Mouse (Mus musculus) mouse trophoblast stem cell (cell line): Measurements from ENCODE around the gene Cyp11a1.

Experiments
- in situ Hi-C, 2 experiments: fragments of 300-500 bp; cut with MseI, MboI; formaldehyde crosslinking; loops; 2 replicates in 1 of 2; 3 replicates in 1 of 2; pipeline ENCODE4 v1.15.1; 2025

Gene Cyp11a1

DNA sequence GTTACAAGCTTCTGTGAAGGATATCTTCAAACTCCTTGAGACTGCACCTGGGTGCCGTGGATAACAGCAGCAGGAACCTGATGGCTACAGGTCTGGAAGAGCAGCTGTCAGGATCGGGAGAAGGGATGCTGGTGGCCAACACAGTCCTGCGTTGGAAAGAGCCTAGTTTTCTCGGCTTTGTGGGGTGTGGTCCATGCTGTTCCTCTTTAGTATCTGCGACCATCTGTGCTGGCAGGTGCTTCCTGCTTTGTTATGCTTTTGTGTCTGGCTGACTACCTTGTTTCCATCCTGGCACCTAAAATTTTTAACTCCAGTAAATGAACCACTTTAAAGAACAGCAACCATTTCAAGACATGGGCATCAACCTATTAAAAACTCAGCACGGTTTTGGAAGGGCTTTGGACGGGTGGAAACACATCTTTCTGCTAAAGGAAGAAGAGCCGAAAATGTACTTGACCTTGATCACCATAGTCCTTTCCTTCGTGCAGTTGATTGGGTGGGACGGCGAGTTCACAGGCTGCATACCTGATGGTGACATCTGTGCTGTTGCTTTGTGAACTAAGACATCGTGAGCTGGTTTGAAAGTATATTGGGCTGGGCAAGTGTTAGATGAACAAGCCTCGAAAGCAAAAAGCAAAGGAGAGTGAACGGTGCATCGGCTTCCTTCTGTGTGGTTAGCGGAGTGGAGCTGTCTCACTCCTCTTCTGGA lies at the start of gene Cyp11a1:
Cyp11a1 (plus strand) TSS at position 659 of the 709 bp plus-strand sequence.
- in situ Hi-C loops: no loop called here

DNA sequence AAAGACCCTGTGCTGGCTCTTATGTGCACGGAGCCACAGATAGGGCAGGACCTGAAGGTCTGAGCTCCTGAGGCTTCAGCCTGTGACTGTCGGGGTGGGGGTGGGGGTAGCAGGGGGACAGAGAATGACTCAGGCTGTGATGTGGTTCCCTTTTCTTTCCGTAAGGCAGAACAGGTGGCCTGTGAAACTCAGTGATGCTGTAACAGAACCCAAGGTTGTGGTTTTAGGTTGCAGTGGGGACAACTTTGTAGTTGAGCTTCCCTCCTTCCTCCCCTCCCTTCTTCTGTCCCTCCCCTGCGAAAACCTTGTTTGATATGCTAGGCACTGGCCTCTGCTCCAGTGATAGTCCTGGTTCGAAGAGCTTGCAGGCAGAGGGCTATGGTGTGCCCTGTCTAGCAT lies 49.4 kb upstream of the Cyp11a1 start:
- in situ Hi-C loops: no loop called here

DNA sequence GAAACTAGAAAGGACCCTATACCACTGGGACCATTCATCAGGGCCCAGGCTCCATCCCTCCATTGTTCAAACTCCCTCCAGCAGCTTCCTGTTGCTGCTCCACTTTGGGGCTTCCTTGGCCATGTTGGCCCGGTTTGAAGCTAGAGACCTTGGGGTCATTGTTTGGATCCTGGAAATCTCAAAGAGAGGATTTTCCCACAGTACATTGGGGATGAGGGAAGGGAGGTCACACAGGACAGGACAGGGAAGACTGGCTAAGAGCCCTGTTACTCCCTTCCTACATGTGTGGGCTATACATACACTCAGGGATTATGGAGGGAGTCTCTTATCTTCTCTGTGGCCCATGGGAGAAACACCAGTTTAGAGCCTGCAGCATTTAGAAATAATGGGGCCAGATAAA lies 47.6 kb upstream of the Cyp11a1 start:
- in situ Hi-C loops: no loop called here

DNA sequence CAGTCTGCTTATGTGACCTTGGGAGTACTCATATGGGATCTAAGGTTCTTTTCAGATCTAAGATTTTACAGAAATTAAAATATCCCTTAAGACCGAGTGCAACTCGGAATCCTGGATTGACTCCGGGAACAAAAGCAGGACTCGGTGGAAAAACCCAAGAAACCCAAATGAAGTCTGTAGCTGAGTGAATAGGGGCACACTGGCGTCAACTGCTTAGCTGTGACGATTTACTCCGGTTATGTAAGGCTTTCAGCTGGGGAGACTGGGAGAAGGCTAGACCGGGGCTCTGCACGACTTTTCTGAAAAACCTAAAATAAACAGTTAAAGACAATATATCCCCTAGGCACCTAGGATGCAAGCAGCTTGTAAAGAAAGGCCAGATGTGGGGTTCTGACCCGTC lies 46.8 kb upstream of the Cyp11a1 start:
- in situ Hi-C loops: no loop called here

DNA sequence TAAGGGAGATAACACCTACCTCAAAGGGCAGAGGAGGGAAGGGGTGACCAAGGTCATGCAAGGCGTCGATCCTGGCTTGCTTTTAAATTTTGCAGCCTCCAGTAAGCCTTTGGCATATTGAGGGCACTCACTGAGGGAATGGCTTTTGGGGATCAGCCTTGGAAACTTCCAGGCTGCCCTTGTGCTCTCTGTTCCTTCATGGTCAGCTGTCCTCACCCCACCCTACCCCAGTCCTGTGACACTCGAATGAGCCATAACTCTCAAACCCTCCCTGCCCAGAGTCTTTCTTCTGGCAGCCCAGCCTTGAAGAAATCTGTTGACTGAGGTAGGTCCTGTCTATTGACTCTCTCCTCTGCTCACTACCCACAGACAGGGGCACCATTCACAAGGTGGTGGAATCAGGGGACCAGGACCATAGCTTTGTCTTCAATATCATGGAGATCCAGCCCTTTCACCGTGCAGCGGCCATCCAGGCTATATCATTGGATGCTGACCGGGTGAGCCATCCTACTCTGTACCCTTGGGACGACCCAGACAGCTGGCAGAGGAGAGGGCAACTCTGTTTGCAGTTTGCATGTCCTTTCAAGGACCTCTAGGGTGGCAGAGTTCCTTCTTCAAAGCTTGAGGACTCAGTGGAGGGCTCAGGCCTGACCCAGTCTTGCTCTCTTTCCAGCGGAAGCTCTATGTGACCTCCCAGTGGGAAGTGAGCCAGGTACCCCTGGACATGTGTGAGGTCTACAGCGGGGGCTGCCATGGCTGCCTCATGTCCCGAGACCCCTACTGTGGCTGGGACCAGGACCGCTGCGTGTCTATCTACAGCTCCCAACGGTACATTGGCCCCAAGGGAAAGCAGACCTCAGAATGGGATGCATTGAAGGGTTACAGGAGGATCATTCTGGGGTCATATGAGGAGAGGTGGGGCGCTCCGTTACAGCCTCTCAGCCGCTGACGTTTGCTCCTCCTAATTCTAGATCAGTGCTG lies 46.0 kb upstream of the Cyp11a1 start:
- in situ Hi-C loops: no loop called here

DNA sequence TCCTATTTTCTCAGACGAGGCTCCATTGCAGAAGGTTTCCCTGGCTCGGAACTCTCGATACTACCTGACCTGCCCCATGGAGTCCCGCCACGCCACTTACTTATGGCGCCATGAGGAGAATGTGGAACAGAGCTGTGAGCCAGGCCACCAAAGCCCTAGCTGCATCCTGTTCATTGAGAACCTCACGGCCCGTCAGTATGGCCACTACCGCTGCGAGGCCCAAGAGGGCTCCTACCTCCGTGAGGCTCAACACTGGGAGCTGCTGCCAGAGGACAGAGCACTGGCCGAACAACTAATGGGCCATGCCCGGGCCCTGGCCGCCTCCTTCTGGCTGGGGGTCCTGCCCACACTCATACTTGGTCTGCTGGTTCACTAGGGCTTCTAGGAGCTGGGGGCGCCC lies 45.0 kb upstream of the Cyp11a1 start:
- in situ Hi-C loops: no loop called here

DNA sequence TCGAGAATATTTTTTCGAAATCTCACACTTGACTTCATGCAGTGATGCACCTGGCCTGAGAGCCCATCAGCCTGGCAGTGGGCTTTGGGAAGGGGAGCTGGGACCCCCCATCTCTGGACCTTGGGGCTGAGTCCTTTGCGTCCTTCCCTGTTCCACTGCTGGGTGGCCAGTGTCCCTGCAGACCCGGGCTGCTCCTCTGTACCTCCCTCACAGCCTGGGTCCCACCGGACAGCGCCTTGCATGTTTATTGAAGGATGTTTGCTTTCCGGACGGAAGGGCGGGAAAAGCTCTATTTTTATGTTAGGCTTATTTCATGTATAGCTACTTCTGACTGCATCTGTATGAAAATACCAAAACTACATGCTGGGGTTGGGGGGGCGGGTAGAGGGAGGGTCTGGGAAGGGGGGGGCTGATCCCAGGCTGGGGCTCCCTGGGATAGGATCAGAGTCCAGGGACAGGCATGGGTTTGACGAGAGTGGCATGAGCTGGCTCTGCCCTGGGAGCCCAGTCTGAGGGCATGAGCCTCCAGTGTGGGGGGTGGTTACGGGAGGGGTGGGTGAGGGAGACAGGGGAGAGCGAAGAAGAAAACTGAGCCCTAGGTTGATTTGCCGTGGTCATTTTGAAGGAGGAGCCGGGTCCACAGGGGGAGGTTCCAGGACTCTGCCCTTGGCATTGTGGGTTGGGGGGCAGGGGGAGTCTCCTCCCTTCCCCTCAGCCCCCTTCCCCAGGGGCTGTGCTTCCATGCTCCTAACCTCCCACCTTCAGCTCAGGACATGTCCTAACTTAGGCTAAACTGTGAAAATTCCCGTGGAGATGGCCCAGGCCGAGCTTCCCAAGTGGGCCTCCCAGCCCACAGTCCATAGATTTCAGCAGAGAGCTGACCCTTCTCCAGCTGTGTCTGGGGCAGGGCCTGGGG lies 44.1 kb upstream of the Cyp11a1 start:
- in situ Hi-C loops: no loop called here

DNA sequence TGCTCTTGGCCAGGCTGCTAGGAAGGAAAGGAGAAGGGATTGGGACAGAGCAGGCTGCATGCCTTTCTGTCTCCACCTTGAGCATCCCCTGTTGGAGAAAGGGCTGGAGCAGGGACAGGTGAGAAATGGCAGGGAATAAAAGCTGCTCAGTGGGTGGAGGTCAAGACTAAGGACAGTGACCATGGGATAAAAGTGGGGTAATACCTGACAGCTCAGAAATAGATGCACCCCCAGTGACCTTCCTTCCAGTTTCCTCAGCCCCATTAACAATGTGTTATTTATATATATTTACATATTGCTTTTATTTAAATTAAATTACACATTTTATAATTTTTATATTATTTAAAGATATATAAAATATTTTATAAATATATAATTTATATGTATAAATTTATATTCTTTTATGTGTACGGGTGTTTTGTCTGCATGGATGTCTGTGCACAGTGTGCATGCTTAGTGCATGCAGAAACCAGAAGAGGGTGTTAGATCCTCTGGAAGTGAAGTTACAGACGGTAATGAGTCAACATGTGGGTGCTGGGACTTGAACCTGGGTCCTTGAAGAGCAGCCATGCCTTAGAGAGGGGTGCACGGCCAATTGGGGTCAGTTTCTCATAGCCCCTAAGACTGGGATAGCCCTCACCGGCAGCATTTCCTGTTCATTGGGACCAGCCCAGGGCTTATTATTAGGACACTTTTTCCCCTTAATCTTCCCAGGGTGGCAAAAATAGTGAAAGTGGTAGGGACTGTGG lies 42.8 kb upstream of the Cyp11a1 start:
- in situ Hi-C loops: no loop called here

DNA sequence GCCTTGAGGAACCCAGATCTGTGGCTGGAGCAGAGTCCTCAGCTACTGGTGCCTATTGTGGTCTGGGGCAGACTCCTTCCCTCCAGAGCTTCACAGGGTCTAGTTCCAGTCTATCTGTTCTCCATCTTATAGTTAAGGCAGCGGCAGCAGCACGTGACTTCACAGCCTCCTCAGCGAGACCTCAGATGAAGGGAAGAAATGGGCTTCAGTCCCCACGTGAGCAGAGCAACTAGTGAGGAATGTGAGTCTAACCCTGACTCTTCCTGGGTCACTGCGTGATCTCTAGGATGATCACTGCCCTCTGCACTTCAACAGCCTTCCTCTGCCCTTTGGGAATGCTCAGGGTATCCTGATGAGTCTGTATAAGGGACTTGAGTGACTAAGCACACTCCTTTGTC lies 42.2 kb upstream of the Cyp11a1 start:
- in situ Hi-C loops: no loop called here

DNA sequence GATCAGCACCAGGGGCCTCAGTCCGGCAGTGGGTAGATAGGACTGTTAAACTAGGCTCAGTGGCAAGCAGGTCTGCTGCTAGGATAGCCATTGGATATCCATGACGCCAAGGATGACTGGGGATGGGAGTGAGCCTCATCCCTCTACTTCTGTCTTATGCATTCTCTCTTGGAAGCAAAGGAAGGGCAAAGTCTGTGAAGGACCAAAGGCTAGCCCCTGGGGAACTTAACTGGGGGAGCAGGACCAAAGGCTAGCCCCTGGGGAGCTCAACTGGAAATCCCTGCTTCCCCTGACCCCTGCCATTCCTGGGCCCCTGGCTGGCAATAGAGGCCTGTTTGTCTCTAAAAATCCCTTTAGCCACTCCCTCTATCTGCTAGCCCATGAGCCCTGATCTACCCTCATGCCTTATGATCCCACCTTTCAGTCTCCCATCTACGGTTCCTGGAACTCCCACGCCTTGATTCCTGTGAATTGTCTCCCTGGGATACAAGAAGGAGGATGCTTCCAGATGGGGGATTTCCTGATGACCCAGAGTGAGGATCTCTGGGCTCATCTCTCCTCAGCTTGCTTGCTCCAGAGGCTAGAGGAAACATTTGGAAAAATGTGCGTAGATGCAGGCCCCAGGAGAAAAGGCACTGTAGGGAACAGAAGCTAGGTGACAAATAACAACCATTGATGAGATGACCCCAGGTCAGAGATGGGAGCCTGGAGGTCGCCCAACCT lies 41.5 kb upstream of the Cyp11a1 start:
- in situ Hi-C loops: no loop called here

DNA sequence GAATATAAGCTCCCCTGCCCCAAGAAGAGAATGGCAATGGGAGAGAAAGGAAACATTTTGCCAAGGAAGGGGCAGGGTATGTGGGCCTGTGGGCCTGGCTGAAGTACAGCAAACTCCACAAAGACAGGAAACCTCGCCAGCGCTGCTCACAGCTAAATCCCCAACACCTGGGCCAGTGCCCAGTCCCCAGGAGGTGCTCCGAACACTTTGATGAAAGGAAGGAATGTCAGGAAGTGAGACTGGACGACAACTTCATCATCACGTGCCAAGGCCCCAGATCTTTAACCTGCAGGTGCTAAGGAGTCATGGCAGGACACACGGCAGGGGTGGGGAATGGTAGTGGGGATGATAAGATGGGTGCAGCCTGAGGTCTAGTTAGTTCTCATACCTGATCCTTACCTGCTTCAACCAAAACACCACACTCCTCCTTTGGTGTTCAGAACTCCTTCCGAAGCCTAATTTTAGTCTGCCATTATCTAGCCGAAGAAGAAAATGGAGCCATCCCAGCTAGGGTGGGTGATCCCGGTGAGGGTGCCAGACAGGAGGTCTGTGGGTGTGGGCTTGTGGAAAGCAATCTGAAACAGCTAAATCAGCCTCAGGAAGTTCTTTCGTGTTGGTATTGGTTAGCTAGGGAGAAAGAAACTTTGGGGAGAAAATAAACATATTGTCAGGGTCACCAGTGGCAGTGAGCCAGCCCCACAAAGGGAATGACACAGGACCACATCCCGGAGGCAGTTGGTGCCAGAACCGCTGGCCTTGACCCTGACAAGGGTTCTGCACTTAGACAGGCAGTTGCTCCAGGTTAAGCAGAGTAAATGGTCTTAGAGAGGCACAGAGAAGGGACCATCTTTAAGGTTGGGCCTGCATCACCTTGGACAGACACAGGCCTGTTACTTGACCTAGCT lies 40.7 kb upstream of the Cyp11a1 start:
- in situ Hi-C loops: no loop called here

DNA sequence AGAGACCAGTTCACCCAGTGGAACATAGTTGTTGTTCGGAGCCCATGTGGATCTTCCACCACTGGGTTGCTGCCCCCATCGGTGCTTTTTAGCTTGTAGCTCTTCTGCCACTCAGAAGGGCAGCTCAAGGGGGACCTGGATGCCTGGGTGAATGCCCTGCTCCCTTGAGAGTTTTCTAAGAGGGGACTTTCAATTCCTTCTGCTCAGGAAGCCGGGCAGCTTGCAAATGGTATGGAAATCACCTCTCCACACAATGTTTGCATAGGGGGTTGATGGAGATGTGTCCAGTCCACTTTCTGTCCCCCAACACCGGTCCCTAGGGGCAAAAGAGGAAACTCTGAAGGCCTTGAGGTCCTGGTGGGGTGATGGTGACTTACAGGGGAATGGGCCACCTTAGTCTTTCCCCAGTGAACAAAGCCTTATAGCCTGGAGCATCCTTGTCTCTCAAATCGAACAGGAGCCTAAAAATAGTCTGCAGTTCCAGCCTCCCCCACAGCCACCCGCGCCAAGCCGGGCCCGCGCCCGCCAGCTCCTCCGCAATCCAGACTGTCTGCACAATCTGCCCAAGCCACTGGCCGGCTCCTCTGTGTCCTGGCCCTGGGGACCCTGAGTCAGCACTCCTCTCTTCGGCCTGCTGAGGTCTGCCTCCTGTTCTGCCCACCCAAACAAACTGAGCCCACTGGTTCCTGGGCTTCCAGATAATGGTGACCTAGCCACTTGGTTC lies 38.8 kb upstream of the Cyp11a1 start:
- in situ Hi-C loops: no loop called here

DNA sequence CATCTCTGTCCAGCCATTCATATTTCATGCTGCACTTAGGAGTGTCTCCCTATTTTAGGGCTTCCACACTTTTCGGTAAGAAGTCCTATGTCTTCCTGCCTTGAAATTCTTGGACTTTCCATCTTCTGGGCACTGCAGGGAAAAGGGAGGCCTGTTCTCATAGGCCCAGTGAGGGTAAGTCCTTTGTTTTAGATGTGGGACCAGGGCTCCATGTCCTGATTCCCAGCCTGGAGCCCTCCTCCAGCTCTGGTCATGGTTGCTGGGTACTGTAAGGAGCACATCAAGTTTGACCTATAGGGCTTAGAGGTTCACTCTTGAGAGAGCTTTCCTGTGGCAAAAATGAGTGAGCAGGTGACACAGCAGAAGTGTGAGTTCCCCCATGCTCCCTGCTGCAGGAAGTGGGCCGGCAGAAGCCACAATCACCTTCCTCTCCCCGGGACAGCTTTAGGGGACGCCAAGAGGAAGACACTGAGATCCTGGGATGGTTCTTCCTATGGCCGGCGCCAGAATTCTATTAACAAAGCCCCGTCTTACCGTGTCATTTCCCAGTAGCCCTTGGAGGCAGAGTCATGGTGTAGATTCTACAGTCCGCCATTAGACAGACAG lies 37.9 kb upstream of the Cyp11a1 start:
- in situ Hi-C loops: no loop called here

DNA sequence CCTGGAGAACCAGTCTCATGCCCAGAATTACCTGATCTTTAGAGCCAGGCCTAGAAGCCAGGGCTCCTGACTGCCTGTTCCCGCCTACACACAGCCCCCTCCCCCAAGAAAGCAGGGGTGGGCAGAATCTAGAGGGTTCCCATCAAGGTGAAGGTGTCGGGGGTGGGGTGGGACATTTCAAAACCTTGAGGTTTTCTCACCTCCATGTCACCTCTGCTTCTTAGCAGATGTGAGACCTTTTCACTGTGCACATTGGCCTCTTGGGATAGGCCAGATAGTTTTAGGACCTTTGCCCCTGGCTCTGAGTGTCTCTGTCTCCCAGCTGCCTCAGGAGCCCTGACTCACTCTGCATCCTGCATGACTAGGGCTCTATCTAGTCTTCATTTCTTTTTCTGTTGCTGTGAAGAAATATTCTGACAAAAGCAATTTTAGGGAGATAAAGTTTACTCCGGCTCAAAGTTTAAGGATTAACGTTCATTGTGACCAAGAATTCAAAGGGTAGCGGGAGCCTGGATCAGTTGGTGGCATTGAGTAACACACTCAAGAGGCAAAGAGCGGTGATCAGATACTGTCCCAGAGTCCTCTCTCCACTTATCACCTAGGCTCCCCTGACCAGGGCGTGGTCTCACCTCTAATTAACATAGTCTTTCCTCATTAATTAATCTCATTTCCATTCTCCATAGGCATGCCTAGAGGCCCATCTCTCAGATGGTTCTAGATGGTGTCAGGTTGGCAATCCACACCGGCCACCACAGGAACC lies 37.2 kb upstream of the Cyp11a1 start:
- in situ Hi-C loops: no loop called here

DNA sequence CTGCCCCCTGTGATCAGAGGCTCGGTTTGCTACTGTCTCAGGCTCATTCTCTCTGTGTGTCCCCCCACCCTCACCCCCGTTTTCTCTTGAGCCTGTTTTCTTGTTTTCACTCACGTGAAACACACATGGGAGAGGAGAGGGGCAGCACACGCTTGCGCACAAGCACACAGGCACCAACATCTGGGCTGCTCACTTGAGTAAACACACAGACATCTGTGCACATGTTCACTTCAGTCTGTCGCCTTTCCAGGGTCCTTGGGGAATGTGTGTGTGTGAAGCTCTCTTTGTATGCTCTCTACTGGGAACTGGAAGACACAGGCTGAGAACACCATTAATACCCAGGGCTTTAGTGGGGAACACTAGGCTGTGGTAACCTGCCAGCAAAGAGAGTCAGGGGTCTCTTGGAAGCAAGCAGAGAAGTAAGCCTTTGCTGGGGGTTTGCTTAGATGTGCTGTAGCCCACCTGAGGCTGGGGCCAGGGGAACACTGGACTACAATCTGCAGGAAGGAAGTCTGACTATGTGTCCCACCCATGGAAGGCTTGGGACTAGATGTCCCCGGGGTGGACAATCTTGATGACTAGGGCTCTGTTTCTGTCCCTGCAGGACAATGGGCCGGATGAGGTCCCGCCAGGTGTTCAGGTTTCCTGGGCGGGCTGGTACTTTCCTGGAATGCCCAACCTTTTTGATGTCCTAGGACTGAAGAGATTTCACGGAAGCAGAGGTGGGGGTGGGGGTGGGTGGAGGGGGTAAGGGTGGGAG lies 36.3 kb upstream of the Cyp11a1 start:
- in situ Hi-C loops: no loop called here

DNA sequence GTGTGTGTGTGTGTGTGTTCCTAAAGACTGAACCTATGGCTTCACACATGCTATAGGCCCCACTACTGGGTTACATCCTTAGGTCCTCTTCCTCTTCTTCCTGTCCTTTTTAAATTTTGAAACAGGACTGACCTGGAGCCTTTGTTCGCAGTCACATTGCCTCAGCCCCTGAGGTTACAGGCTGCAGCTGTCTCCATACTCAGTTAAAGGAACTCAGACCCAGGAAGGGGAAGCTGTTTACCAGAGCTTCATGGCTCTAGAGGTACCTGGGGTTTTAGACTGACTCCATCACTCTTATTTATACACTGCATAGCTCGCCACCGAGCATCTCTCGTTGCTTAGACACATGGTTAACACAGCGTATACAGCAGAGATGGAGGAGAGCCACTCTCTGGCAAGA lies 34.8 kb upstream of the Cyp11a1 start:
- in situ Hi-C loops: no loop called here

DNA sequence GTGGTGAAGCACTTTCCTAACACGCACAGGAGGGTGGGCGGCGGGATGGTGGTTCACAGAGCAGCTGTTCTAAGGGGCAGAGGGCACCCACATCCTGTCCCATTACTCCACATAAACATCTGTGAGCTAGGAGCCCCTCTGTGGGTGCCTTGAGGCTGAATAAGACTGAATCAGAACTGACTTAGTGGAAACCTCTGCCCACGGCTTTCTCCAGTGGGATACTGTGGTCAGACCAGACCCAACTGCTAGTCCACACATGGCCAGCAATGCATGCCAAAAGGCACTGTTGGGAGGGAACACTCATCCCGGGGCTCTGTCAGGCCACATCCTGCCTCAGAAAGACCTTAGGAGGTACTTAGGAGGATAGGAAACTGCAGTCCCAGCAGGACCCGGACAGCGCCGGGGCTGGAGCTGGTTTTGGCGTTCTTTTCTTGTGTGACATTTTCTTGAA lies 34.0 kb upstream of the Cyp11a1 start:
- in situ Hi-C loops: no loop called here
